Mouse (Mus musculus): ENCODE results near the gene Prr7. TPM values are rescaled to one million over a fixed set of nuclear protein-coding genes. Genes with fewer than 3 reads are reported as not detected.

Gene Prr7
- polyA plus RNA-seq, 1 experiment from 2014 or later: 5.6 TPM

GRCm38 (mm10) chr13:55506697-55507096, 42.6 kb downstream of the Prr7 start:
- H3K4me3 ChIP-seq (ENCODE audit: low read depth, low read length): no peak overlapping the region
- H3K4me1 ChIP-seq (ENCODE audit: control insufficient read depth, insufficient read depth, low read length): peaks cover 16% of the 10 kb centered on the region
- H3K36me3 ChIP-seq (ENCODE audit: control insufficient read depth, insufficient read depth, low read length): peaks cover 43% of the 10 kb centered on the region
- H3K9ac ChIP-seq (ENCODE audit: low read depth, low read length): no peak overlapping the region
- ATAC-seq: no peak
- no peak overlapping the region for H3K27ac ChIP-seq (ENCODE audit: low read length)
- no peaks in the 10 kb centered on the region for H3K9me3 ChIP-seq (replicated peaks; ENCODE audit: control insufficient read depth, low read length, poor library complexity, severe bottlenecking)
- no peak overlapping the region for H3K4me2 ChIP-seq (ENCODE audit: low read length)
- no peaks in the 10 kb centered on the region for H3K27me3 ChIP-seq (ENCODE audit: control insufficient read depth, insufficient read depth, low read depth, low read length)
- WGBS: 95% methylated on average over 10 of the region's 10 CpGs

DNA sequence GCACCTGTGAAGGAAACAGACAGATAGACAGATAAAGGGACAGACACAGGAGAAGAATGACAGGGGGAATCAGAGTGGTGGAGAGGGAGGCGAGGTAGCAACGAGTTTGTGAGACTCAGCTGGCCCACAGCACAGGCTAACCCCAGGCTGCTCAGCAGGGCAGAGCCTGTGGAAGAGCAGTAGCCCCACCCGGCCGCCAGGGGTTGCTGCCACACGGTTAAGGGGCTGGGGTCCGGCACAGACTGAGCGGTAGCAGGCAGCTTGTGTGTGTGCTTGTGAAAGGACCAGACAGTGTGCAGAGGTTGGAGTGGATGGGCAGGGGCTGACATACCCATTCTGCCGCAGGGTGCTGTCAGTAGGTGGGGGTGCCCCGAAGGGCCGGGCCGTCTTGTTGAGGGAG, 43.8 kb downstream of the Prr7 start:
- H3K9ac ChIP-seq (ENCODE audit: low read depth, low read length): no peak overlapping the region
- no peak overlapping the region for H3K27ac ChIP-seq (ENCODE audit: low read length)
- H3K27me3 ChIP-seq (ENCODE audit: control insufficient read depth, insufficient read depth, low read depth, low read length): no peaks in the 10 kb centered on the region
- peaks cover 23% of the 10 kb centered on the region for H3K4me1 ChIP-seq (ENCODE audit: control insufficient read depth, insufficient read depth, low read length)
- H3K4me3 ChIP-seq (ENCODE audit: low read depth, low read length): no peak overlapping the region
- H3K4me2 ChIP-seq (ENCODE audit: low read length): no peak overlapping the region
- H3K9me3 ChIP-seq (replicated peaks; ENCODE audit: control insufficient read depth, low read length, poor library complexity, severe bottlenecking): no peaks in the 10 kb centered on the region
- WGBS: 59% methylated on average over 11 of the region's 11 CpGs
- no peak for ATAC-seq
- peaks cover 38% of the 10 kb centered on the region for H3K36me3 ChIP-seq (ENCODE audit: control insufficient read depth, insufficient read depth, low read length)

- 96% methylated on average over 10 of the region's 10 CpGs for WGBS
- Histone ChIP-seq H3K9ac (ENCODE audit: low read depth, low read length) (no peak overlapping the region), H3K27ac (ENCODE audit: low read length) (no peak overlapping the region), H3K4me1 (ENCODE audit: control insufficient read depth, insufficient read depth, low read length) (peaks cover 23% of the 10 kb centered on the region), H3K4me3 (ENCODE audit: low read depth, low read length) (no peak overlapping the region), H3K27me3 (ENCODE audit: control insufficient read depth, insufficient read depth, low read depth, low read length) (no peaks in the 10 kb centered on the region), H3K36me3 (ENCODE audit: control insufficient read depth, insufficient read depth, low read length) (peaks cover 33% of the 10 kb centered on the region), H3K9me3 (replicated peaks; ENCODE audit: control insufficient read depth, low read length, poor library complexity, severe bottlenecking) (no peaks in the 10 kb centered on the region), H3K4me2 (ENCODE audit: low read length) (no peak overlapping the region)
- no peak for ATAC-seq
Observed at GRCm38 (mm10) chr13:55508531-55508930, 44.5 kb downstream of the Prr7 start.

GRCm38 (mm10) chr13:55510332-55510667, 46.2 kb downstream of the Prr7 start:
- no peak for ATAC-seq

GRCm38 (mm10) chr13:55510668-55511491, 46.8 kb downstream of the Prr7 start:
- Histone ChIP-seq H3K36me3 (ENCODE audit: control insufficient read depth, insufficient read depth, low read length) (peaks cover 28% of the 10 kb centered on the region), H3K4me2 (ENCODE audit: low read length) (peak overlapping the region; percentile 90), H3K9ac (ENCODE audit: low read depth, low read length) (peak overlapping the region; percentile 42; the same call in 1 of the 2 replicates), H3K4me3 (ENCODE audit: low read depth, low read length) (no peak overlapping the region), H3K27me3 (ENCODE audit: control insufficient read depth, insufficient read depth, low read depth, low read length) (no peaks in the 10 kb centered on the region), H3K4me1 (ENCODE audit: control insufficient read depth, insufficient read depth, low read length) (peaks cover 27% of the 10 kb centered on the region), H3K27ac (ENCODE audit: low read length) (peak overlapping the region; percentile 61), H3K9me3 (replicated peaks; ENCODE audit: control insufficient read depth, low read length, poor library complexity, severe bottlenecking) (no peaks in the 10 kb centered on the region)
- ATAC-seq: 0 out of 2 replicates have a peak, but pooled peaks have one; percentile 29
- 11% methylated on average over 6 of the region's 6 CpGs for WGBS

More at GRCm38 (mm10) chr13:55510332-55510667, 46.2 kb downstream of the Prr7 start:
- Histone ChIP-seq H3K4me2 (ENCODE audit: low read length) (no peak overlapping the region), H3K36me3 (ENCODE audit: control insufficient read depth, insufficient read depth, low read length) (peaks cover 30% of the 10 kb centered on the region), H3K9ac (ENCODE audit: low read depth, low read length) (peak overlapping the region; percentile 3; the same call in 1 of the 2 replicates), H3K9me3 (replicated peaks; ENCODE audit: control insufficient read depth, low read length, poor library complexity, severe bottlenecking) (no peaks in the 10 kb centered on the region), H3K27ac (ENCODE audit: low read length) (peak overlapping the region; percentile 42), H3K27me3 (ENCODE audit: control insufficient read depth, insufficient read depth, low read depth, low read length) (no peaks in the 10 kb centered on the region), H3K4me1 (ENCODE audit: control insufficient read depth, insufficient read depth, low read length) (peaks cover 27% of the 10 kb centered on the region), H3K4me3 (ENCODE audit: low read depth, low read length) (no peak overlapping the region)
- WGBS: 34% methylated on average over 3 of the region's 3 CpGs

DNA sequence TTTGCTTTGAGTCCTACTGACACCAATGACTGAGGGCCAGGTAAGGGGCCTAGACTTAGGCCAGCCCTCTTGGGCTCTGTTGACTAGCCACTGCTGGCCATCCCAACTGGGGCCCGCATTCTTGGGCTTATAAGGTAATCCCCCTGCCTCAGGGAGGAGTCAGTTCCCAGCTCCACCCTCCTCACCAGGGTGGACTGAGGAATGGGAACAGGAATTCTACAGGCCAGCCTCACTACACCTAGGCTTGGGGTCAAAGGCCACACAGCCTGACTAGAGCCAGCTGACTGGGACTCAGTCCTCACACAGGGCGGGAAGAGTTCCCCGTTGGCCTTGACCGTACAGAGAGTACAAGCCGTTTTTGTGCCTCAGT, 47.4 kb downstream of the Prr7 start:
- Histone ChIP-seq H3K9me3 (replicated peaks; ENCODE audit: control insufficient read depth, low read length, poor library complexity, severe bottlenecking) (no peaks in the 10 kb centered on the region), H3K36me3 (ENCODE audit: control insufficient read depth, insufficient read depth, low read length) (peaks cover 26% of the 10 kb centered on the region), H3K4me2 (ENCODE audit: low read length) (peak overlapping the region; percentile 90), H3K27me3 (ENCODE audit: control insufficient read depth, insufficient read depth, low read depth, low read length) (no peaks in the 10 kb centered on the region), H3K4me1 (ENCODE audit: control insufficient read depth, insufficient read depth, low read length) (peaks cover 27% of the 10 kb centered on the region), H3K27ac (ENCODE audit: low read length) (peak overlapping the region; percentile 61), H3K9ac (ENCODE audit: low read depth, low read length) (peak overlapping the region; percentile 42; the same call in 1 of the 2 replicates), H3K4me3 (ENCODE audit: low read depth, low read length) (0 out of 2 replicates have a peak overlapping the region, but pooled peaks have one; percentile 2)
- 37% methylated on average over 5 of the region's 5 CpGs for WGBS
- ATAC-seq: no peak

GRCm38 (mm10) chr13:55512379-55513031, 48.4 kb downstream of the Prr7 start:
- Histone ChIP-seq H3K27me3 (ENCODE audit: control insufficient read depth, insufficient read depth, low read depth, low read length) (no peaks in the 10 kb centered on the region), H3K4me2 (ENCODE audit: low read length) (peak overlapping the region; percentile 90)
- WGBS: under 1% methylated on average over 22 of the region's 25 CpGs

DNA sequence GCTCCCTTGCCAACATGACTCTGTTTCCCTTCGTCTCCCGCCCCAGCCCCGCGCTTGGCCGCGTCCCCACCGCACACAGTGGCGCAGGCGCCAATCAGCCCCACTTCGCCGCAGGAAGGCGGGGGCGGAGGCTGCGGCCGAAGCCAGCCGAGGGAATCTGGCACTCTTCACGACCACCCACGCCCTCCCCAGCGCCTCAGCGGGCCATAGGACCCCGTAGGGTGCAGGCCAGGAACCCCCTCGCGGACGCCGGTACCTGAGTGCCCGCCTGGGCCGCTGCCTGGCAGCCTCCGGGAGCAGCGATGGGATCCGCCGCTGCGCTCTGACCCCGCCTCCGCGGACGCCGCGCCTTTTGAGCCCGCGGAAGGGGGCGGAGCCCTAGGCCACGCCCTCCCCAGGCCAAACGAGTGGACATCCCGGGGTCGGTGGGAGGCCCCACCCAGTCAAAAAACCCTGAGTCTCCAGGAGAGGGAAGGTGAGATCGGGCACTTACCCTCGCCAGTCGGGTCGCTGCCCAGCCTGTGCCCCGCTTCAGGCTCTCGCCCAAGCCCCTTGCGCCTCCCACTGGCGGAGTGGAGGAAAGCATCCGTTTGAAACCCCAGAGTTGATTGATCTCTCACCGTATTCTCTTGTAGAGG, 49.2 kb downstream of the Prr7 start, which contains the start of gene Pdlim7:
TSS of gene Pdlim7 (minus strand) at position 566 of the 638 bp plus-strand sequence.
- Histone ChIP-seq H3K27ac (ENCODE audit: low read length) (peak within 1 kb of the TSS; percentile 84), H3K36me3 (ENCODE audit: control insufficient read depth, insufficient read depth, low read length) (peaks cover 9% of the 10 kb centered on the region), H3K27me3 (ENCODE audit: control insufficient read depth, insufficient read depth, low read depth, low read length) (no peaks in the 10 kb centered on the region), H3K9ac (ENCODE audit: low read depth, low read length) (peak within 1 kb of the TSS; percentile 90), H3K4me1 (ENCODE audit: control insufficient read depth, insufficient read depth, low read length) (peaks cover 27% of the 10 kb centered on the region), H3K4me2 (ENCODE audit: low read length) (peak within 1 kb of the TSS; percentile 90), H3K9me3 (replicated peaks; ENCODE audit: control insufficient read depth, low read length, poor library complexity, severe bottlenecking) (no peaks in the 10 kb centered on the region), H3K4me3 (ENCODE audit: low read depth, low read length) (peak within 1 kb of the TSS; percentile 86)
- peak; percentile 84 for ATAC-seq
- WGBS: under 1% methylated on average over 53 of the region's 55 CpGs

More at GRCm38 (mm10) chr13:55512379-55513031, 48.4 kb downstream of the Prr7 start:
- Histone ChIP-seq H3K36me3 (ENCODE audit: control insufficient read depth, insufficient read depth, low read length) (peaks cover 16% of the 10 kb centered on the region), H3K27ac (ENCODE audit: low read length) (peak overlapping the region; percentile 84), H3K9me3 (replicated peaks; ENCODE audit: control insufficient read depth, low read length, poor library complexity, severe bottlenecking) (no peaks in the 10 kb centered on the region), H3K9ac (ENCODE audit: low read depth, low read length) (peak overlapping the region; percentile 90), H3K4me3 (ENCODE audit: low read depth, low read length) (peak overlapping the region; percentile 86), H3K4me1 (ENCODE audit: control insufficient read depth, insufficient read depth, low read length) (peaks cover 27% of the 10 kb centered on the region)
- peak; percentile 68 for ATAC-seq

Data from midbrain, embryonic 16.5 days (tissue).